Mouse (Mus musculus): ENCODE measurements around the gene Dlx5.

DNA sequence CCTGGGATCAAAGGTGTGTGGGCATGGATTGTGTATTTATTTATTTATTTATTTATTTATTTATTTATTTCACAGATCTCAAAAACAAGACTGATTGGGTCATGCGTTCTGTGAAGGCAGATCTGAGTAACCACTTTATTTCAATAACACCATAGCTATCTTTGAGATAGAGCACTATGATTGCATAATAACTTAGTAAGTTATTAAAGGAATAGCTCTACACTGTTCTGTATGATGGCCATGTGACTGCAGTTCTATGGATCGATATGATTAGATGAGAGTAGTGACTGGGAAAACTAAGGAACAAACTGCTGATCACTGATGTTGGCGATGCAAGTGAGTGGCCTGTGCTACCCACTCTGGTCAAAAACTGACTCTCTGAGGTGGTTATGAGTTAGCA lies 4.3 kb upstream of the Dlx5 start:
- no peak for TF ChIP-seq CTCF (IDR thresholded peaks at IDR 0.05; ENCODE audit: borderline replicate concordance, insufficient read depth, low read length)
- no peak for TF ChIP-seq POLR2A (IDR thresholded peaks at IDR 0.05; ENCODE audit: low read depth, low read length)

All from embryonic fibroblast, embryonic 13.5 days (primary cell).